Mouse (Mus musculus) heart, embryonic 14.5 days (tissue): ENCODE data around the gene Anks1. TPM values are rescaled to one million over a fixed set of nuclear protein-coding genes. Genes with fewer than 3 reads are reported as not detected.

ENCODE experiments used
- ATAC-seq: fragments of 200-750 bp; cut with Nextera tagmentation; 2 replicates; pipeline ENCODE4 v1.8.0; 2017; ENCODE audit warnings: low read depth, moderate TSS enrichment; ENCODE audit not compliant: insufficient number of reproducible peaks, insufficient read depth, low FRiP score
- H3K27ac ChIP-seq, 2 experiments: fragments of 200-500 bp in 1 of 2; fragments of 300-500 bp in 1 of 2; sonication (generic) in 1 of 2; replicated peaks in 1 of 2; 2 replicates each; pipeline ENCODE4 v1.5.1; 2012 to 2014; ENCODE audit warnings: low read depth in 2 of 2, low read length in 2 of 2, control low read depth in 1 of 2, mild to moderate bottlenecking in 1 of 2, mixed read lengths in 1 of 2; ENCODE audit not compliant: control insufficient read depth in 1 of 2, insufficient read depth in 1 of 2
- H3K27me3 ChIP-seq: fragments of 300-500 bp; sonication (generic); 2 replicates; pipeline ENCODE4 v1.6.1; 2014; ENCODE audit warnings: mild to moderate bottlenecking, low read length, control low read depth; ENCODE audit not compliant: control insufficient read depth, insufficient read depth
- H3K36me3 ChIP-seq: fragments of 300-500 bp; sonication (generic); 2 replicates; pipeline ENCODE4 v1.6.1; 2014; ENCODE audit warnings: mild to moderate bottlenecking, control low read depth, low read length, mixed read lengths; ENCODE audit not compliant: control insufficient read depth, insufficient read depth
- H3K4me1 ChIP-seq, 2 experiments: fragments of 200-500 bp in 1 of 2; fragments of 300-500 bp in 1 of 2; sonication (generic) in 1 of 2; 2 replicates each; pipeline ENCODE4 v1.6.1; 2012 to 2014; ENCODE audit warnings: low read length in 2 of 2, control low read depth in 1 of 2, mixed read lengths in 1 of 2; ENCODE audit not compliant: control insufficient read depth in 2 of 2, insufficient read depth in 2 of 2
- H3K4me2 ChIP-seq: fragments of 300-500 bp; sonication (generic); 2 replicates; pipeline ENCODE4 v1.6.1; 2014; ENCODE audit warnings: mild to moderate bottlenecking, low read length
- H3K4me3 ChIP-seq, 2 experiments: fragments of 200-500 bp in 1 of 2; fragments of 300-500 bp in 1 of 2; sonication (generic) in 1 of 2; 2 replicates each; pipeline ENCODE4 v1.5.1; 2012 to 2014; ENCODE audit warnings: low read length in 2 of 2, mild to moderate bottlenecking in 2 of 2, control low read depth in 1 of 2, low read depth in 1 of 2, moderate library complexity in 1 of 2; ENCODE audit not compliant: control insufficient read depth in 1 of 2, insufficient read depth in 1 of 2
- H3K9ac ChIP-seq: fragments of 300-500 bp; sonication (generic); 2 replicates; pipeline ENCODE4 v1.6.1; 2014; ENCODE audit warnings: mild to moderate bottlenecking, low read length
- H3K9me3 ChIP-seq: fragments of 300-500 bp; sonication (generic); 2 replicates; pipeline ENCODE4 v1.6.1; 2016; ENCODE audit warnings: low read length, control low read depth; ENCODE audit not compliant: control insufficient read depth
- WGBS: fragments of 180-500 bp; shearing (Covaris S2); extraction: QIAGEN DNeasy Blood & Tissue Kit; methylation state at CpG from one replicate; pipeline ENCODE4 v1.1.7; 2014; 5-methylcytosine and 5-hydroxymethylcytosine counted together
- polyA plus RNA-seq: library from polyadenylated mRNA; unstranded; fragments of >200 nt; fragmentation: Nextera tagmentation; extraction: Ambion mirVana; gene quantifications from 2 replicates; pipeline ENCODE4 v1.2.1, GENCODE M21; 2014

The Anks1 gene
- polyA plus RNA-seq, 1 experiment from 2014 or later, result 11.8 TPM

DNA sequence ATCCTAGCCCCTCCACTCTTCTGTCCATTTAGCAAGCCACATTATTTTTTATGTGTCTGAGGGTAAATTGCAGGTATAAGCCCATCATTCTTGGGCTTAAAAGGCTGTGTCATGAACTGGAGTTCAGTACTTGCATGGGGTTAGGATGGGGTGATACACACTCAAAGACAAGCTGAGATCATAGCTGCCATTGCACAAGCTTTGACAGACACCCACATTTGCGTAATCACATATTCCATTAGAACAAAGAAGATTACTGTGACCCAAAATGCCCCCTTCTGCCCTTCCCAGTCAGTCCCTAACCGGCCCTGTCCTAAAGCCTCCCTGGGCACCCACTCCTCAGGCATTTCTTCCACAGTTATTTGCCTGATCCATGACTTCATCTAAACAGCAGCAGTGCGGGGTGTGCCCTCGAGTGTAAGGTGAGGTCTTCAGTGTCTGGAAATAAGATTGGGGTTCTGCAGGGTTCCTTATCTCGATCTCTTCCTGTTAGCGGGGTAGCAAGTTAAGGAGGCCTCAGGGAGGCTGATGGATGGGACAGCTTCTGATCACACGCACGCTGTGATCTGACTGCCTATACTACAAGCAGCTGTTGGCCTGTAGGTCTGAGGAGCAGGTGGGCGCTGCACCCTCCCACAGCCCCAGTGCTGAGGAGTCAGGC is 122.3 kb downstream of the Anks1 start:
- no peak overlapping the region for H3K27ac ChIP-seq
- ATAC-seq, result no peak
- 59% methylated on average over 9 of the region's 9 CpGs for WGBS
- H3K36me3 ChIP-seq, result no peaks in the 10 kb centered on the region
- H3K4me2 ChIP-seq, result no peak overlapping the region
- H3K4me3 ChIP-seq, result no peak overlapping the region
- no peak overlapping the region; the same call in 1 of the 2 replicates for H3K9ac ChIP-seq
- H3K9me3 ChIP-seq, result no peaks in the 10 kb centered on the region
- no peaks in the 10 kb centered on the region for H3K27me3 ChIP-seq
- H3K4me1 ChIP-seq, result peaks cover 39 to 55% of the 10 kb centered on the region in 2 experiments

- WGBS, result 72% methylated on average over 10 of the region's 10 CpGs
- no peaks in the 10 kb centered on the region for H3K9me3 ChIP-seq
- H3K27ac ChIP-seq, result no peak overlapping the region; a peak in 1 of 4 replicates
- H3K4me3 ChIP-seq, result no peak overlapping the region
- peaks cover 38 to 52% of the 10 kb centered on the region in 2 experiments for H3K4me1 ChIP-seq
- no peaks in the 10 kb centered on the region for H3K27me3 ChIP-seq
- no peak for ATAC-seq
- no peak overlapping the region for H3K9ac ChIP-seq
- H3K36me3 ChIP-seq, result no peaks in the 10 kb centered on the region
- H3K4me2 ChIP-seq, result no peak overlapping the region
Observed at GRCm38 (mm10) chr17:28032219-28032618, 123.1 kb downstream of the Anks1 start.

DNA sequence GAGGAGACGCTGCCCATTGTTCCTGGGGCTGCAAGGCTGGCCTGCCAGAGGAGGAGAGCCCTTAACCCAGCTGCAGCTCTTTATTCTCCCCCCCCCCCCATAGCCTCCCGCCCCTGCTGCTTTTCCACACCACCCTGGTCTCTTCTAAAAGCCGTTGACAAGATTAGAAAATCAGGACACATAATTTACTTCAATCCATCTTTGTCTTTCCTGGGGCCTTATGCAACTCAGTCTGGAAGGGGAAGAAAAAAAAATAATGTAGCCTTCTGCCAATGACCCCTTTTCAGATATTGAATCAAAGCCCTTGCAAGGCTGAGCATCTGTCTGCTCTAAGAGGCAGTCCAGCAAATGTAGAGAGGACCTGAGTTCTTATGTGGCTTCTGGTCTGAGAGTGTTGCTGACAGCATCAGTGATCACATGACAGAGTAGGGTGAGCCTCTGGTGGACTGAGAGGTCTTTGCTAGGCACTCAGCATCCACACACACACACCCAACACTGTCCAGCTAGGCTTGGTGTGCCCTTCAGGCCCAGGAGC is 124.0 kb downstream of the Anks1 start:
- no peak for ATAC-seq
- H3K4me1 ChIP-seq, result peaks cover 39 to 52% of the 10 kb centered on the region in 2 experiments
- no peak overlapping the region for H3K4me3 ChIP-seq
- H3K4me2 ChIP-seq, result no peak overlapping the region
- no peaks in the 10 kb centered on the region for H3K9me3 ChIP-seq
- no peaks in the 10 kb centered on the region for H3K27me3 ChIP-seq
- H3K9ac ChIP-seq, result no peak overlapping the region; the same call in 1 of the 2 replicates
- WGBS, result 43% methylated on average over 3 of the region's 3 CpGs
- H3K27ac ChIP-seq, result no peak overlapping the region
- no peaks in the 10 kb centered on the region for H3K36me3 ChIP-seq

DNA sequence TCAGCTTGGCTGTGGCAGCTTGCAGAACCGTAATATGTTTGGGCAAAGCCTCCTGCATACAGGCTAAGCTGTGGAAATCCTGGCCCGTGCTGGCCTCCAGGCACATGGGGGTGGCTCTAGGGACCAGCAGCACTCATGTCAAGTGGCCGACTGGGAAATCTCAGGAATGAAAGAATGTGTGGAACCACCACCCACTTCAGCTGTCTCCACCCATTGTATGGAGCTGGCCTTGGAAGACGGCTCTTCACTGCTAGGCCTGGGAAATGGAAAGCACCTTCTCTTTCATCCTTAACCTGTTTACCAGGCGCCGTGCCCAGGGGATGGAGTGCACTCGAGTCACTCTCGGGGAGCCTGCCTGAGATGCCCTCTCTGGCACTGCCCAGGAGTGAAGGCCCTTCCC is 125.9 kb downstream of the Anks1 start:
- ATAC-seq, result peak; percentile 55; the same call in 1 of the 2 replicates
- no peak overlapping the region for H3K4me2 ChIP-seq
- H3K4me1 ChIP-seq, result peaks cover 35 to 51% of the 10 kb centered on the region in 2 experiments
- peak overlapping the region; percentile 19 to 45; a peak in 2 of 4 replicates for H3K27ac ChIP-seq
- H3K36me3 ChIP-seq, result peaks cover 12% of the 10 kb centered on the region; the same call in 1 of the 2 replicates
- no peaks in the 10 kb centered on the region for H3K27me3 ChIP-seq
- no peak overlapping the region for H3K9ac ChIP-seq
- WGBS, result 30% methylated on average over 8 of the region's 8 CpGs
- no peaks in the 10 kb centered on the region for H3K9me3 ChIP-seq
- no peak overlapping the region for H3K4me3 ChIP-seq

DNA sequence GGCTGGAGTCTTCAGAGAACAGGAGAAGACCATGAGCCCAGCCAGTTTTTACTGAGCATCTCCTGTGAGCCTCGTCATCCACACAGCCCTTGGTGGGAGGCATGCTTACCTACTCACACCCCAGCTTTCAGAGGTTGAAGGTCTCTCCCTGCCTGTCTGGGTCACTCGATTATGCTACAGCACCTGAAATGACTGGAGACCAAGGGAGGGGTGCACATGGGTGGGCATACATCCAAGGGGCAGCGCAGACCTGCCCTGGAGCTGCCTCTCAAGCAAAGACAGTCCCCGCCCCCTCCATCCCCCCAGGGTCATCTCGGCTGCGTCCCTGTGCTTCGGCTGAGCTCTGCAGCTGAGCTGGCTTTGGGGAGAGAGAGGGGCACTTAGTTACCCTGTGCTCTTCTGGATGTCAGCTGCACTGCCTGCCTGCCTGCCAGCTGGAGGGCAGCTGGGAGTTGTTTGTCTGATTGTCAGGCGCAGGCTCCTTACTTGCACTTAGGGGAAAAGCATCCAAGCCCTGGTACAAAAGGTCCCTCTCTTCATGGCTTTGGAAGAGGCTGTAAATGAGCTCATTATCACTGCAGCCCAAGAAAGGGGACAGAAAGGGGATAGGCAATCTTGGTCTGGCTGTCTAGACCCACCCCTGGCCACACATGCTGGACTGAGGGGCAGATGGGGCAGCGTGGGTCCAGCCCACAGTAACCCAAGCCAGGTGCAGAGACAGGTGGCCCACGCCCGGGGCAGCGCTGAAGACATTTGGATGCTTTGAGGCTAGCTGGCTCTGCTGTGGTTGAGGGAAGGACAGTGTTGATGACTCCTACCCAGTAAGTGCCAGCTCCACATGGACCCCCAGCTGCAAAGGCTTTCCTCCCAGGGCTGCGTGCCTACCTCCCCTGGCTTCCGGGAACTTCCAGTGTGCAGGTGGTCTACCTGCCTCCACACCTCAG is 128.0 kb downstream of the Anks1 start:
- no peak overlapping the region for H3K27ac ChIP-seq
- H3K4me2 ChIP-seq, result no peak overlapping the region
- no peaks in the 10 kb centered on the region for H3K27me3 ChIP-seq
- ATAC-seq, result no peak; the same call in 1 of the 2 replicates
- peaks cover 16% of the 10 kb centered on the region; the same call in 1 of the 2 replicates for H3K36me3 ChIP-seq
- H3K9ac ChIP-seq, result no peak overlapping the region
- no peaks in the 10 kb centered on the region for H3K9me3 ChIP-seq
- H3K4me1 ChIP-seq, result peaks cover 30 to 43% of the 10 kb centered on the region in 2 experiments
- WGBS, result 70% methylated on average over 14 of the region's 14 CpGs
- no peak overlapping the region for H3K4me3 ChIP-seq

- peak overlapping the region; percentile 26; the same call in 1 of the 2 replicates for H3K4me2 ChIP-seq
- H3K27ac ChIP-seq, result no peak overlapping the region
- 29% methylated on average over 16 of the region's 16 CpGs for WGBS
- H3K4me1 ChIP-seq, result peaks cover 5 to 18% of the 10 kb centered on the region in 2 experiments; a peak in 3 of 4 replicates
- H3K9me3 ChIP-seq, result no peaks in the 10 kb centered on the region
- no peaks in the 10 kb centered on the region for H3K27me3 ChIP-seq
- ATAC-seq, result no peak
- H3K9ac ChIP-seq, result 0 out of 2 replicates have a peak overlapping the region, but pooled peaks have one; percentile 13
- no peak overlapping the region for H3K4me3 ChIP-seq
- peaks cover 30% of the 10 kb centered on the region for H3K36me3 ChIP-seq
Observed at GRCm38 (mm10) chr17:28040620-28041019, 131.5 kb downstream of the Anks1 start.

DNA sequence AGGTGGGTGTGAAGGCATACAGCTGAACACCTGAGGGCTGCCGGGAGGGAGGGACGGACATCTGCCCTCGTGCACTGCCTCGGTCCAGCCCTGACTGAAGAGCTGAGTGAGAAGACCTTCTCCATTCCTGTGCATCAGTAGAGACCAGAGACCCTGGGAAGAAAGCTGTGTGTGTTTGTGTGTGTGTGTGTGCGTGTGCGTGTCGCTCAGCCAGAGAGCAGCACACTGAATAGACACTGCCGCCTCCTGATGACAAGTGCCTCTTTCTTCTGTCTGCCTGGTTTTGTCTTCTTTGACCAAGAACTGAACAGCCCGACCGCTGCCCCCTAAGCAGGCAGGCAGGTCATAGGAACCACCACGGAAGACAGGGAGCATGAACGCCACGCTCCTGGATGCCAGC is 132.2 kb downstream of the Anks1 start:
- Histone ChIP-seq H3K4me1 (peaks cover 5 to 16% of the 10 kb centered on the region in 2 experiments; a peak in 3 of 4 replicates), H3K27ac (no peak overlapping the region), H3K27me3 (no peaks in the 10 kb centered on the region), H3K9ac (no peak overlapping the region), H3K9me3 (no peaks in the 10 kb centered on the region), H3K36me3 (peaks cover 33% of the 10 kb centered on the region), H3K4me2 (no peak overlapping the region), H3K4me3 (no peak overlapping the region)
- 91% methylated on average over 13 of the region's 13 CpGs for WGBS
- ATAC-seq, result no peak
